Mouse (Mus musculus): Measurements from ENCODE around the gene Ankrd12.

GRCm38 (mm10) chr17:65924218-65924617 is 152.7 kb downstream of the Ankrd12 start:
- TF ChIP-seq POLR2A (IDR thresholded peaks at IDR 0.05; ENCODE audit: insufficient read depth, low read depth, low read length), result no peak
- no peak for TF ChIP-seq EP300 (IDR thresholded peaks at IDR 0.05; ENCODE audit: insufficient read depth, low read depth, low read length)

Data from heart, adult 2 months (tissue).